Mouse (Mus musculus): Measurements from ENCODE around the gene Lepr. TPM values are rescaled to one million over a fixed set of nuclear protein-coding genes. Genes with fewer than 3 reads are reported as not detected.

The Lepr gene
- polyA plus RNA-seq, 1 experiment from 2014 or later: 6.2 TPM

- Histone ChIP-seq H3K27ac (no peak overlapping the region), H3K9me3 (ENCODE audit: control insufficient read depth, low read length) (no peaks in the 10 kb centered on the region), H3K4me2 (replicated peaks) (no peak overlapping the region), H3K4me3 (replicated peaks; ENCODE audit: low read length) (no peak overlapping the region), H3K9ac (no peak overlapping the region), H3K4me1 (replicated peaks; ENCODE audit: control insufficient read depth, insufficient read depth, low read length) (no peaks in the 10 kb centered on the region), H3K36me3 (replicated peaks; ENCODE audit: control insufficient read depth, insufficient read depth) (no peaks in the 10 kb centered on the region), H3K27me3 (ENCODE audit: control insufficient read depth, insufficient read depth, low read length) (no peaks in the 10 kb centered on the region)
- DNase-seq (ENCODE audit: low spot score) (no peak), ATAC-seq (ENCODE audit: low FRiP score) (no peak)
- 74% methylated on average over 4 of the region's 4 CpGs for WGBS
Observed at GRCm38 (mm10) chr4:101710361-101710760, 6.8 kb upstream of the Lepr start.

GRCm38 (mm10) chr4:101711100-101711499, 6.1 kb upstream of the Lepr start:
- H3K27me3 ChIP-seq (ENCODE audit: control insufficient read depth, insufficient read depth, low read length): no peaks in the 10 kb centered on the region; the same call in 1 of the 2 replicates
- no peak overlapping the region for H3K4me2 ChIP-seq (replicated peaks)
- H3K9me3 ChIP-seq (ENCODE audit: control insufficient read depth, low read length): no peaks in the 10 kb centered on the region
- no peak for ATAC-seq (ENCODE audit: low FRiP score)
- H3K4me1 ChIP-seq (replicated peaks; ENCODE audit: control insufficient read depth, insufficient read depth, low read length): no peaks in the 10 kb centered on the region
- WGBS: 89% methylated on average over 4 of the region's 4 CpGs
- H3K9ac ChIP-seq: no peak overlapping the region
- no peak overlapping the region for H3K4me3 ChIP-seq (replicated peaks; ENCODE audit: low read length)
- no peak for DNase-seq (ENCODE audit: low spot score)
- H3K36me3 ChIP-seq (replicated peaks; ENCODE audit: control insufficient read depth, insufficient read depth): no peaks in the 10 kb centered on the region
- no peak overlapping the region for H3K27ac ChIP-seq

GRCm38 (mm10) chr4:101712563-101712962, 4.6 kb upstream of the Lepr start:
- Histone ChIP-seq H3K27me3 (ENCODE audit: control insufficient read depth, insufficient read depth, low read length) (peaks cover 14% of the 10 kb centered on the region), H3K36me3 (replicated peaks; ENCODE audit: control insufficient read depth, insufficient read depth) (no peaks in the 10 kb centered on the region), H3K27ac (no peak overlapping the region), H3K9ac (no peak overlapping the region), H3K4me1 (replicated peaks; ENCODE audit: control insufficient read depth, insufficient read depth, low read length) (peaks cover 7% of the 10 kb centered on the region; the same call in 1 of the 2 replicates), H3K9me3 (ENCODE audit: control insufficient read depth, low read length) (no peaks in the 10 kb centered on the region), H3K4me3 (replicated peaks; ENCODE audit: low read length) (no peak overlapping the region), H3K4me2 (replicated peaks) (no peak overlapping the region)
- DNase-seq (ENCODE audit: low spot score) (no peak), ATAC-seq (ENCODE audit: low FRiP score) (no peak)
- 31% methylated on average over 1 of the region's 1 CpGs for WGBS

- Histone ChIP-seq H3K4me1 (replicated peaks; ENCODE audit: control insufficient read depth, insufficient read depth, low read length) (peaks cover 7% of the 10 kb centered on the region; the same call in 1 of the 2 replicates), H3K9me3 (ENCODE audit: control insufficient read depth, low read length) (no peaks in the 10 kb centered on the region), H3K4me3 (replicated peaks; ENCODE audit: low read length) (no peak overlapping the region), H3K27ac (no peak overlapping the region), H3K27me3 (ENCODE audit: control insufficient read depth, insufficient read depth, low read length) (peaks cover 32% of the 10 kb centered on the region), H3K36me3 (replicated peaks; ENCODE audit: control insufficient read depth, insufficient read depth) (no peaks in the 10 kb centered on the region), H3K4me2 (replicated peaks) (no peak overlapping the region), H3K9ac (no peak overlapping the region)
- 85% methylated on average over 8 of the region's 8 CpGs for WGBS
- DNase-seq (ENCODE audit: low spot score): no peak
- no peak for ATAC-seq (ENCODE audit: low FRiP score)
Observed at GRCm38 (mm10) chr4:101715302-101715701, 1.9 kb upstream of the Lepr start.

GRCm38 (mm10) chr4:101715805-101716204, 1.4 kb upstream of the Lepr start:
- peaks cover 7% of the 10 kb centered on the region; the same call in 1 of the 2 replicates for H3K4me1 ChIP-seq (replicated peaks; ENCODE audit: control insufficient read depth, insufficient read depth, low read length)
- DNase-seq (ENCODE audit: low spot score): no peak
- H3K4me2 ChIP-seq (replicated peaks): no peak overlapping the region
- H3K4me3 ChIP-seq (replicated peaks; ENCODE audit: low read length): no peak overlapping the region
- H3K27me3 ChIP-seq (ENCODE audit: control insufficient read depth, insufficient read depth, low read length): peaks cover 32% of the 10 kb centered on the region
- ATAC-seq (ENCODE audit: low FRiP score): no peak
- H3K9me3 ChIP-seq (ENCODE audit: control insufficient read depth, low read length): no peaks in the 10 kb centered on the region
- no peak overlapping the region for H3K27ac ChIP-seq
- H3K9ac ChIP-seq: no peak overlapping the region
- no peaks in the 10 kb centered on the region for H3K36me3 ChIP-seq (replicated peaks; ENCODE audit: control insufficient read depth, insufficient read depth)
- 85% methylated on average over 6 of the region's 6 CpGs for WGBS

- no peak overlapping the region for H3K4me3 ChIP-seq (replicated peaks; ENCODE audit: low read length)
- no peaks in the 10 kb centered on the region for H3K9me3 ChIP-seq (ENCODE audit: control insufficient read depth, low read length)
- no peak overlapping the region for H3K9ac ChIP-seq
- WGBS: 8% methylated on average over 5 of the region's 5 CpGs
- H3K27me3 ChIP-seq (ENCODE audit: control insufficient read depth, insufficient read depth, low read length): peaks cover 32% of the 10 kb centered on the region
- no peak overlapping the region for H3K27ac ChIP-seq
- no peak overlapping the region for H3K4me2 ChIP-seq (replicated peaks)
- DNase-seq (ENCODE audit: low spot score) (no peak), ATAC-seq (ENCODE audit: low FRiP score) (no peak)
- H3K4me1 ChIP-seq (replicated peaks; ENCODE audit: control insufficient read depth, insufficient read depth, low read length): peaks cover 7% of the 10 kb centered on the region; the same call in 1 of the 2 replicates
- H3K36me3 ChIP-seq (replicated peaks; ENCODE audit: control insufficient read depth, insufficient read depth): no peaks in the 10 kb centered on the region
Observed at GRCm38 (mm10) chr4:101718991-101719580, 1.9 kb downstream of the Lepr start.

- H3K9me3 ChIP-seq (ENCODE audit: control insufficient read depth, low read length): no peaks in the 10 kb centered on the region
- no peak for ATAC-seq (ENCODE audit: low FRiP score)
- 86% methylated on average over 4 of the region's 4 CpGs for WGBS
Observed at GRCm38 (mm10) chr4:101721705-101722104, 4.5 kb downstream of the Lepr start.

GRCm38 (mm10) chr4:101741973-101742372, 24.8 kb downstream of the Lepr start:
- Histone ChIP-seq H3K36me3 (replicated peaks; ENCODE audit: control insufficient read depth, insufficient read depth) (no peaks in the 10 kb centered on the region), H3K9me3 (ENCODE audit: control insufficient read depth, low read length) (no peaks in the 10 kb centered on the region), H3K9ac (no peak overlapping the region), H3K27me3 (ENCODE audit: control insufficient read depth, insufficient read depth, low read length) (no peaks in the 10 kb centered on the region), H3K27ac (no peak overlapping the region), H3K4me3 (replicated peaks; ENCODE audit: low read length) (no peak overlapping the region), H3K4me1 (replicated peaks; ENCODE audit: control insufficient read depth, insufficient read depth, low read length) (no peaks in the 10 kb centered on the region), H3K4me2 (replicated peaks) (no peak overlapping the region)
- ATAC-seq (ENCODE audit: low FRiP score) (no peak), DNase-seq (ENCODE audit: low spot score) (no peak)
- WGBS: 84% methylated on average over 2 of the region's 2 CpGs

More at GRCm38 (mm10) chr4:101721705-101722104, 4.5 kb downstream of the Lepr start:
- Histone ChIP-seq H3K4me1 (replicated peaks; ENCODE audit: control insufficient read depth, insufficient read depth, low read length) (peaks cover 7% of the 10 kb centered on the region; the same call in 1 of the 2 replicates), H3K4me2 (replicated peaks) (no peak overlapping the region), H3K27ac (no peak overlapping the region), H3K9ac (no peak overlapping the region), H3K4me3 (replicated peaks; ENCODE audit: low read length) (no peak overlapping the region), H3K27me3 (ENCODE audit: control insufficient read depth, insufficient read depth, low read length) (peaks cover 27% of the 10 kb centered on the region), H3K36me3 (replicated peaks; ENCODE audit: control insufficient read depth, insufficient read depth) (no peaks in the 10 kb centered on the region)
- DNase-seq (ENCODE audit: low spot score): no peak

GRCm38 (mm10) chr4:101745534-101745933, 28.3 kb downstream of the Lepr start:
- WGBS: 93% methylated on average over 4 of the region's 4 CpGs
- Histone ChIP-seq H3K36me3 (replicated peaks; ENCODE audit: control insufficient read depth, insufficient read depth) (no peaks in the 10 kb centered on the region), H3K27ac (no peak overlapping the region), H3K9ac (no peak overlapping the region), H3K4me2 (replicated peaks) (no peak overlapping the region), H3K4me1 (replicated peaks; ENCODE audit: control insufficient read depth, insufficient read depth, low read length) (no peaks in the 10 kb centered on the region), H3K4me3 (replicated peaks; ENCODE audit: low read length) (no peak overlapping the region), H3K9me3 (ENCODE audit: control insufficient read depth, low read length) (no peaks in the 10 kb centered on the region), H3K27me3 (ENCODE audit: control insufficient read depth, insufficient read depth, low read length) (no peaks in the 10 kb centered on the region)
- DNase-seq (ENCODE audit: low spot score) (no peak), ATAC-seq (ENCODE audit: low FRiP score) (no peak)

- Histone ChIP-seq H3K9ac (no peak overlapping the region), H3K36me3 (replicated peaks; ENCODE audit: control insufficient read depth, insufficient read depth) (no peaks in the 10 kb centered on the region), H3K4me1 (replicated peaks; ENCODE audit: control insufficient read depth, insufficient read depth, low read length) (no peaks in the 10 kb centered on the region), H3K27ac (no peak overlapping the region), H3K27me3 (ENCODE audit: control insufficient read depth, insufficient read depth, low read length) (no peaks in the 10 kb centered on the region), H3K9me3 (ENCODE audit: control insufficient read depth, low read length) (no peaks in the 10 kb centered on the region), H3K4me3 (replicated peaks; ENCODE audit: low read length) (no peak overlapping the region), H3K4me2 (replicated peaks) (no peak overlapping the region)
- no peak for ATAC-seq (ENCODE audit: low FRiP score)
- 91% methylated on average over 5 of the region's 5 CpGs for WGBS
- no peak for DNase-seq (ENCODE audit: low spot score)
Observed at GRCm38 (mm10) chr4:101760490-101760889, 43.3 kb downstream of the Lepr start.

Data from hindbrain, embryonic 14.5 days (tissue).